Mouse (Mus musculus) liver, embryonic 16.5 days (tissue): ENCODE results near the gene Trak2. TPM values are rescaled to one million over a fixed set of nuclear protein-coding genes. Genes with fewer than 3 reads are reported as not detected.

Experiments used
- ATAC-seq: fragments of 200-750 bp; cut with Nextera tagmentation; 2 replicates; pipeline ENCODE4 v1.8.0; 2017; ENCODE audit warnings: low read depth, mild to moderate bottlenecking, moderate number of reproducible peaks, moderate library complexity
- H3K27ac ChIP-seq: fragments of 300-500 bp; sonication (generic); 2 replicates; pipeline ENCODE4 v1.5.1; 2014; ENCODE audit warnings: mild to moderate bottlenecking, low read length
- H3K27me3 ChIP-seq: fragments of 300-500 bp; sonication (generic); 2 replicates; pipeline ENCODE4 v1.6.1; 2014; ENCODE audit warnings: low read depth, low read length, mixed read lengths; ENCODE audit not compliant: control insufficient read depth, insufficient read depth
- H3K36me3 ChIP-seq: fragments of 300-500 bp; sonication (generic); 2 replicates; pipeline ENCODE4 v1.6.1; 2014; ENCODE audit warnings: mild to moderate bottlenecking; ENCODE audit not compliant: control insufficient read depth, insufficient read depth
- H3K4me1 ChIP-seq: fragments of 300-500 bp; sonication (generic); 2 replicates; pipeline ENCODE4 v1.6.1; 2014; ENCODE audit warnings: low read depth, low read length, mixed read lengths; ENCODE audit not compliant: control insufficient read depth
- H3K4me2 ChIP-seq: fragments of 300-500 bp; sonication (generic); 2 replicates; pipeline ENCODE4 v1.6.1; 2014; ENCODE audit warnings: low read depth, low read length, mixed read lengths
- H3K4me3 ChIP-seq: fragments of 300-500 bp; sonication (generic); 2 replicates; pipeline ENCODE4 v1.5.1; 2014; ENCODE audit warnings: low read depth, mild to moderate bottlenecking, low read length
- H3K9ac ChIP-seq: fragments of 300-500 bp; sonication (generic); 2 replicates; pipeline ENCODE4 v1.6.1; 2014; ENCODE audit warnings: low read depth, low read length
- H3K9me3 ChIP-seq: fragments of 300-500 bp; sonication (generic); replicated peaks from 2 replicates; pipeline ENCODE4 v1.6.1; 2016; ENCODE audit warnings: low read length; ENCODE audit not compliant: control insufficient read depth
- WGBS: fragments of 180-500 bp; shearing (Covaris S2); extraction: QIAGEN DNeasy Blood & Tissue Kit; methylation state at CpG from one replicate; pipeline ENCODE4 v1.1.7; 2014; ENCODE audit not compliant: insufficient replicate concordance; 5-methylcytosine and 5-hydroxymethylcytosine counted together
- polyA plus RNA-seq: library from polyadenylated mRNA; unstranded; fragments of >200 nt; fragmentation: Nextera tagmentation; extraction: Ambion mirVana; gene quantifications from 2 replicates; pipeline ENCODE4 v1.2.1, GENCODE M21; 2015

Gene Trak2
- 58.9 TPM in 2 replicates for polyA plus RNA-seq

- peak within 1 kb of the TSS; percentile 99 for H3K9ac ChIP-seq
- peak within 1 kb of the TSS; percentile 56 for H3K4me2 ChIP-seq
- peak within 1 kb of the TSS; percentile 95 for H3K27ac ChIP-seq
- H3K27me3 ChIP-seq, result no peaks in the 10 kb centered on the region
- H3K9me3 ChIP-seq, result no peaks in the 10 kb centered on the region
- peaks cover 16% of the 10 kb centered on the region for H3K4me1 ChIP-seq
- under 1% methylated on average over 69 of the region's 69 CpGs for WGBS
- peak within 1 kb of the TSS; percentile 97 for H3K4me3 ChIP-seq
- H3K36me3 ChIP-seq, result peaks cover 8% of the 10 kb centered on the region
- ATAC-seq, result peak; percentile 94
These were observed at the start of gene Trak2, which contains the start of gene Stradb for GRCm38 (mm10) chr1:58973366-58974221. Gene Trak2, minus strand, starts transcription at chr1:58973430. Gene Stradb, plus strand, starts transcription at chr1:58973522.

- no peak overlapping the region for H3K4me2 ChIP-seq
- H3K36me3 ChIP-seq, result no peaks in the 10 kb centered on the region
- H3K4me1 ChIP-seq, result no peaks in the 10 kb centered on the region
- WGBS, result 67% methylated on average over 3 of the region's 3 CpGs
- H3K4me3 ChIP-seq, result no peak overlapping the region
- H3K27me3 ChIP-seq, result no peaks in the 10 kb centered on the region
- ATAC-seq, result no peak
- H3K9me3 ChIP-seq, result no peaks in the 10 kb centered on the region
- H3K9ac ChIP-seq, result no peak overlapping the region
- no peak overlapping the region for H3K27ac ChIP-seq
These were observed 48.3 kb upstream of the Trak2 start for GRCm38 (mm10) chr1:59021556-59021955.

- H3K27me3 ChIP-seq, result no peaks in the 10 kb centered on the region; the same call in 1 of the 2 replicates
- WGBS, result 25% methylated on average over 4 of the region's 4 CpGs
- no peaks in the 10 kb centered on the region for H3K4me1 ChIP-seq
- no peak for ATAC-seq
- H3K27ac ChIP-seq, result no peak overlapping the region
- H3K4me2 ChIP-seq, result no peak overlapping the region
- H3K4me3 ChIP-seq, result no peak overlapping the region
- H3K9me3 ChIP-seq, result no peaks in the 10 kb centered on the region
- H3K9ac ChIP-seq, result no peak overlapping the region
- no peaks in the 10 kb centered on the region for H3K36me3 ChIP-seq
These were observed 36.0 kb upstream of the Trak2 start for GRCm38 (mm10) chr1:59009250-59009649.

- Histone ChIP-seq H3K4me2 (no peak overlapping the region), H3K36me3 (peaks cover 43% of the 10 kb centered on the region), H3K4me3 (no peak overlapping the region), H3K4me1 (peaks cover 8% of the 10 kb centered on the region), H3K27ac (no peak overlapping the region), H3K9ac (no peak overlapping the region), H3K9me3 (no peaks in the 10 kb centered on the region), H3K27me3 (no peaks in the 10 kb centered on the region)
- no peak for ATAC-seq
- 57% methylated on average over 5 of the region's 5 CpGs for WGBS
These were observed 22.1 kb upstream of the Trak2 start for GRCm38 (mm10) chr1:58995313-58995712.

GRCm38 (mm10) chr1:58993723-58994122, 20.5 kb upstream of the Trak2 start:
- 51% methylated on average over 1 of the region's 1 CpGs for WGBS
- H3K9me3 ChIP-seq, result no peaks in the 10 kb centered on the region
- ATAC-seq, result no peak
- no peaks in the 10 kb centered on the region for H3K27me3 ChIP-seq
- peaks cover 43% of the 10 kb centered on the region for H3K36me3 ChIP-seq
- H3K27ac ChIP-seq, result no peak overlapping the region
- no peak overlapping the region for H3K4me2 ChIP-seq
- no peak overlapping the region for H3K9ac ChIP-seq
- no peak overlapping the region for H3K4me3 ChIP-seq
- peaks cover 8% of the 10 kb centered on the region for H3K4me1 ChIP-seq

- H3K4me1 ChIP-seq, result peaks cover 8% of the 10 kb centered on the region
- H3K36me3 ChIP-seq, result peaks cover 43% of the 10 kb centered on the region
- peak; percentile 89 for ATAC-seq
- H3K4me2 ChIP-seq, result no peak overlapping the region
- H3K27me3 ChIP-seq, result no peaks in the 10 kb centered on the region
- H3K9me3 ChIP-seq, result no peaks in the 10 kb centered on the region
- H3K27ac ChIP-seq, result no peak overlapping the region
- WGBS, result 54% methylated on average over 7 of the region's 7 CpGs
- H3K4me3 ChIP-seq, result no peak overlapping the region
- no peak overlapping the region for H3K9ac ChIP-seq
These were observed 19.9 kb upstream of the Trak2 start for GRCm38 (mm10) chr1:58993144-58993543.

GRCm38 (mm10) chr1:58984586-58984985, 11.4 kb upstream of the Trak2 start:
- no peaks in the 10 kb centered on the region for H3K4me1 ChIP-seq
- H3K27me3 ChIP-seq, result no peaks in the 10 kb centered on the region
- no peak overlapping the region for H3K27ac ChIP-seq
- no peak overlapping the region for H3K4me3 ChIP-seq
- no peak overlapping the region for H3K9ac ChIP-seq
- WGBS, result 87% methylated on average over 5 of the region's 5 CpGs
- ATAC-seq, result no peak
- H3K36me3 ChIP-seq, result peaks cover 53% of the 10 kb centered on the region
- no peaks in the 10 kb centered on the region for H3K9me3 ChIP-seq
- no peak overlapping the region for H3K4me2 ChIP-seq

GRCm38 (mm10) chr1:58982276-58982675, 9.0 kb upstream of the Trak2 start:
- Histone ChIP-seq H3K9me3 (no peaks in the 10 kb centered on the region), H3K27me3 (no peaks in the 10 kb centered on the region), H3K9ac (no peak overlapping the region), H3K27ac (no peak overlapping the region), H3K4me2 (no peak overlapping the region), H3K4me3 (no peak overlapping the region), H3K36me3 (peaks cover 59% of the 10 kb centered on the region), H3K4me1 (no peaks in the 10 kb centered on the region)
- 0 out of 2 replicates have a peak, but pooled peaks have one; percentile 27 for ATAC-seq
- 74% methylated on average over 3 of the region's 3 CpGs for WGBS

GRCm38 (mm10) chr1:58972851-58973365, 322 bp downstream of the Trak2 start:
- H3K36me3 ChIP-seq, result peaks cover 6% of the 10 kb centered on the region
- peak overlapping the region; percentile 56 for H3K4me2 ChIP-seq
- WGBS, result under 1% methylated on average over 28 of the region's 28 CpGs
- peak overlapping the region; percentile 97 for H3K4me3 ChIP-seq
- peak overlapping the region; percentile 99 for H3K9ac ChIP-seq
- H3K9me3 ChIP-seq, result no peaks in the 10 kb centered on the region
- peaks cover 21% of the 10 kb centered on the region for H3K4me1 ChIP-seq
- H3K27me3 ChIP-seq, result no peaks in the 10 kb centered on the region
- ATAC-seq, result peak; percentile 15
- H3K27ac ChIP-seq, result peak overlapping the region; percentile 87
